Mouse (Mus musculus) thymus, adult 2 months (tissue): ENCODE measurements around the gene 2900026A02Rik.

Source experiments
- CTCF ChIP-seq: fragments of 200-500 bp; IDR thresholded peaks from 2 replicates; pipeline ENCODE4 v1.5.1; 2012; ENCODE audit warnings: mild to moderate bottlenecking, control low read depth, low read length, moderate library complexity, borderline replicate concordance; ENCODE audit not compliant: control insufficient read depth, poor library complexity, insufficient read depth; ENCODE audit errors: extremely low read depth
- POLR2A ChIP-seq: fragments of 200-500 bp; IDR thresholded peaks from 2 replicates; pipeline ENCODE4 v1.6.1; 2012; ENCODE audit warnings: mild to moderate bottlenecking, low read length, control low read depth, moderate library complexity; ENCODE audit not compliant: control insufficient read depth, poor library complexity, insufficient read depth; ENCODE audit errors: extremely low read depth

GRCm38 (mm10) chr5:113214041-113214440 lies 7.0 kb downstream of the 2900026A02Rik start:
- no peak for TF ChIP-seq POLR2A
- no peak for TF ChIP-seq CTCF
